Mouse (Mus musculus) erythroblast, embryonic 14.5 days (primary cell): Measurements from ENCODE around the gene Atxn7l3.

Experiments
- GATA1 ChIP-seq: IDR thresholded peaks from 2 replicates; pipeline ENCODE4 v1.6.1; 2012; ENCODE audit warnings: low read length, inconsistent platforms, mixed read lengths
- TAL1 ChIP-seq: IDR thresholded peaks from 3 replicates; pipeline ENCODE4 v1.6.1; 2012; ENCODE audit warnings: low read length, inconsistent platforms, mixed read lengths

GRCm38 (mm10) chr11:102246871-102247270 is 49.6 kb downstream of the Atxn7l3 start:
- no peak for TF ChIP-seq GATA1
- TF ChIP-seq TAL1 = no peak
